Mouse (Mus musculus) neutrophil, adult 5-6 weeks (primary cell): ENCODE measurements at regions not wholly inside any gene's neighbourhood (a gene's known extent, or its start where the extent isn't known, plus 50 kb on each side); places are given as distances from the start of the nearest gene placed in this dataset.
"Not testable (repeated sequence)": the region's sequence is repeated elsewhere in the genome, so short reads cannot be mapped to it uniquely, and the experiment has no call there.

Source experiments
- ATAC-seq: fragments of 151-379, 151-347 bp; 2 replicates; pipeline ENCODE4 v1.8.0; 2017; ENCODE audit warnings: mild to moderate bottlenecking, moderate TSS enrichment; ENCODE audit not compliant: insufficient number of reproducible peaks, poor library complexity, low FRiP score, severe bottlenecking; ENCODE audit errors: extremely low read depth

DNA sequence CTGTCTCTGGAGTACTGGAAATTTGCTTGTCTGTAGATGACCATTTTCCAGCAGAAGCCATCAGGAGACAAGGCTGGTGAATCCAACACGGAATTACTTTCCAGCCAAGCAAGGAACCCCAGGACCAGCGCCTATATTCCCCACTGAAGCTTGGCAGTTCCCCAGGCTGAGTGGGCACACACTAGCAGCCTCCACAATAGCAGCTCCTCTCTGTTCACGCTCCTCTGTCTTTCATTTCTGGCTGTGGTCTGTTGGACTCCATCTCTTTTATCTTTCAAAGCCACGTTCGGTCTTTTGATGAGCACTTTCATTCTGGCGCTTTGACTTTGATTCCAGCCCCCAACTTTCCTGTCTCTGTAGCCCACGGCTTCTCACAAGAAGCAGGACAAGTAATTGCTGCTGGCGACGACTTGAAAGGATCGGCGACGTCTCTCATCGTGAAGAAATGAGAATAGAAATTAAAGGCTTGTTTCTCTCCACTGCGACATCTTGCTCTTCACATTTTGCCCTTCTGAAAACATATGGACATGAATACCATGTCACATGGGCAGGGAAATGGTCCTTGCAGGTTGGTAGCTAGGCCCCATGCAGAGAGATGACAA is 268.0 kb downstream of the Diras2 start:
- ATAC-seq: no peak

DNA sequence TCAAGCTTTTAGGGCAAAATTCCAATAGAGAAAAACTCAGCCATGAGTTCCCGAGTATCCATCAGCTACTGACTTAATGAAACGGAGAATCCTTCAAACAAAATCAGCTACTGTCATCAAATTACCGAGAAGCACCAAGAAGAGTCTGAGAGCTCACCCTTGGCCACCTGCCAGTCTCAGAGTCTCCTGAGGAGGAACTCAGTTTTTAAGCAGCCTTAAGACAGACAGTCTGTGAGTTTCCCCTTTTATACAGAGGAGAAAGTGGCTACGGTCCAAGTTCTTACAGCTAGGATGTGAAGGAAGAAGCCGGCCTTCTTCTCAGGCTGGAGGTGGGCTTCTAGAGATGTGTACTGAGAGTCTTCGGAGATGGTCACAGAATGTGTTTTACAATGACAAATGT is 262.8 kb downstream of the Diras2 start:
- peak; percentile 39; the same call in 1 of the 2 replicates for ATAC-seq

DNA sequence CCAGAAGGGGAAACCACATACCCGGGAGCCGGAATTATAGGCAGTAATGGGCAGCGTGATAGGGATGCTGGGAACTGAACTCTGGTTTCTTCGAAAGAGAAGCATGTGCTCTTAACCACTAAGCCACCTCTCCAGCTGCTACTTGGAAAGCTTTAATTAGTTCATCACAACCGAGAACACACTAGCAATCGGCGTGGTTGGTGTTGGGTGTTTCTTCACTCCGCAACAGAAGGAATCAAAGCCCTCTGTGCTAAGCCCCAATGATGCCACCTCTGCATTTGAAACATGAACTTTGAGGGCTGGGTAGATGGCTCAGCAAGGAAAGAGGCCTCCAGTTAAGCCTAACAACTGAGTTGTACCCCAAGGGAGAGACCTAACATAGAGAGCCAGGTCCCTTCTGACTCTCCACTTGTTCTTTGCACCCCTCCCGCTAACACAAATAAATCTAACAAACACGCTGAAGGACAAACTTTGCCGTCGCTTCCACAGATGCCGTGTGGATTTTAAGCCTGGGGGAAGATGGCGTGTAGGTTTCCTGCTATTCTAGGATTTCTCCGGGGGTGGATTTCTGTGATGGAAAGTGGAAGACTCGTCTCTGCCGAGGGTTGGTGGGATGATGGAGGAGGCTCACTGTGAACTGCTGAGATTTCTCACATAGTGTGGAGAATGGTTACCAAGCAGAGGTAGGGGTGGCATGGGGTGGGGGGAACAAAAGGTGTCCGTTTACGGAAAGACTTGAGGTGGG is 257.4 kb downstream of the Diras2 start:
- ATAC-seq: no peak

GRCm38 (mm10) chr13:52275196-52275595 is 255.9 kb downstream of the Diras2 start:
- ATAC-seq: no peak

DNA sequence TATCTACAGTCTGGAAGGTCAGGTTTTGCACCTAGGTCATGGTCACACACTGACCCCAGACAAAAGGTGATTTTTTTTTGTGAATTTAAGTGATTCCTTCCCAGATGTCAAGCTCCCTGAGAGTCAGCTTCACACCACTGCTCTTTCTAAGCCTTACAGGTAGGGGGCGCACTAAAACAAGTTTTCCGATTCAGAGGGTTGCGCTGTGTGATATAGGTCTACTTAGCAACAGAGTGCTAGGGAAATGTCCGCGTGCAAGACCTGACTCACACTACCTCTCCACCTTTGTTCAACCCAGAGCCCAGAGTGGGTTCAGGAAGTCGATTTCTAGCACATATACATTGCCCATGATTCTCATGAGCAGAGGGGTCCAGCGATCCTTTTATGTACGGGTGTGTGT is 255.4 kb downstream of the Diras2 start:
- peak; percentile 83 for ATAC-seq

GRCm38 (mm10) chr13:52277195-52277594 is 253.9 kb downstream of the Diras2 start:
- peak; percentile 51 for ATAC-seq

DNA sequence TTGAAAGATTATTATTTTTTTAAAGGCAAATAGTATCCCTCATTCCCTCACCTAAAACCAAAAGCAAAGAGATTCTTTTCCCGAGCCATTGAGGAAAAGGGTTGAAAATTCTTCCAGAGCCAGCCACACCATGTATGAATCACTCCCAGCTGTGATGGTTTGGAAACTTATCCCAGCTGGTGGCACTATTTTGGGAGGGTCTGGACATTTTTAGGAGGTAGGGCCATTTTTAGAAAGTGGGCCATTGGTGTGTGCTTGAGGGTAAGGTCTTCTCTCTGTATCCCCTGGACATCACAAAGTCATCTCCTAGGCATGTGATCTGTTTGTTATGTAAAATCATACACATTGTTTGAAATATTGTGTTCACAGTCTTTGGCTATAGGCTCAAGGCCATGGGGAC is 252.2 kb downstream of the Diras2 start:
- no peak for ATAC-seq

GRCm38 (mm10) chr13:52279281-52279969 is 251.7 kb downstream of the Diras2 start:
- peak; percentile 18; the same call in 1 of the 2 replicates for ATAC-seq

DNA sequence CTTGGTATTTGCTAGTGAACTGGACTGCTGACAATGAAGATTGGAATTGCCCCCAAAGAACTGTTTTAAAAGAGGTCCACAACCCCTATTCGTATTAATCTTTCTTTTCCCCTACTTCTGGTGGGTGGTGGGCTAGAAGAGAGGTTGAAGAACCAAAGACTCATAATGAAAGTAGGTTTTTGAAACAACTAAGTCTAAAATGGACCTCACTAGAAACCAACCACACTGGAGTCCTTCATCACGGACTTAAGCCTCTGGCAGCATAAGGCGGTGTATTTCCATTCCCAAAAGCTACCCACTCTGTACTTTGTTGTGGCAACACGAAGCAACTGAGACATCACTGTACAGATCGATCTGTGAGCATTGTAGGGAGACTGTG is 251.1 kb downstream of the Diras2 start:
- ATAC-seq: no peak

DNA sequence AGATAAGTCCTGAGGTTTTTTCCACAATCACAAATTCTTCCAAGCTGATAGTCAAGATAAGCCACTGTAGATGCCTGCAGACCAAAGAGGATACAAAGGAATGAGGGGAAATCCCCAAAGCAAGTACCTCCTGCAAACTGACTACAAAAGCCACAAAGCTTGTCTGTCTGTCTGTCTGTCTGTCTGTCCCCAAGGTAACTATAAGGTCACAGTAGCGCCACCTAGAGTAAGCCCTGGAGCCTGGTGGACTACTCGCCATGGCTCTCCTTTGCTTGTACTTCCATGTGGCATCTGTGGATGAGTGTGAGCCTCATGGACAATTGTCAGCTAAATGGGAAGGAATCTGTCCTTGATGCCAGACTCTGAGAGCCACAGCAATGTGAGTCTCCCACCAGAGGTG is 249.8 kb downstream of the Diras2 start:
- no peak for ATAC-seq

DNA sequence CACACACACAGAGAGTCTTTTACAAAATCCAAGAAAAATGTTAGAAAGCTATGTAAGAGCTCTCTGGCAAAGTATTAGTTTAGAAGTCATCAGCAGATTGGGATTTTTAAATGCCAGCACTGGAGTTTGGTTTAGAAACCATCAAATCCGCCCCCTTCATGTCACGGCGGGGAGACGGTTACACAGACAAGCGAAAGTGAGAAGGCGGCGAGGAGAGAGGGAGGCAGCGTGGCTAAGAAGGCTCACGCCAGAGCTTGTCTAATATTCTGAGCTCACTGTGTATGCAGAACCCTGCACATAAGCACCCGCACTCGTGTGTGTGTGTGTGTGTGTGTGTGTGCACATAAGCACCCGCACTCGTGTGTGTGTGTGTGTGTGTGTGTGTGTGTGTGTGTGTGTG is 248.6 kb downstream of the Diras2 start:
- ATAC-seq: no peak

DNA sequence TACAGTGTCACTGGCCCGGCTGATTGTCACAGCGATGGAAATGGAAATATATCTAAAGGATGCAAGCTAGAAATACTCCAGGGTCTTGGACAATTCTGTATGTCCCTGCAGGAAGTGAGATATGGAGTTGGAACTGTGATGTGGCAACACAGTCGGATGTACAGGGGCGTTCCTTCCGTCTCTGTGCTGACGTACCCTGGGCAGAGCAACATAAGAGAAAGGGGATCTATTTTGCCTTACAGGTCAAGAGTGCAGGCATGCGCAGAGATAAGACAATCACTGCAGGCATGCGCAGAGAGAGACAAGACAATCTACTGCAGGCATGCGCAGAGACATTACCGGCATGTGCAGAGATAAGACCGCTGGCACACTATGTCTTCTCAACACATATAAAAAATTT is 247.6 kb downstream of the Diras2 start:
- peak; percentile 44; the same call in 1 of the 2 replicates for ATAC-seq

DNA sequence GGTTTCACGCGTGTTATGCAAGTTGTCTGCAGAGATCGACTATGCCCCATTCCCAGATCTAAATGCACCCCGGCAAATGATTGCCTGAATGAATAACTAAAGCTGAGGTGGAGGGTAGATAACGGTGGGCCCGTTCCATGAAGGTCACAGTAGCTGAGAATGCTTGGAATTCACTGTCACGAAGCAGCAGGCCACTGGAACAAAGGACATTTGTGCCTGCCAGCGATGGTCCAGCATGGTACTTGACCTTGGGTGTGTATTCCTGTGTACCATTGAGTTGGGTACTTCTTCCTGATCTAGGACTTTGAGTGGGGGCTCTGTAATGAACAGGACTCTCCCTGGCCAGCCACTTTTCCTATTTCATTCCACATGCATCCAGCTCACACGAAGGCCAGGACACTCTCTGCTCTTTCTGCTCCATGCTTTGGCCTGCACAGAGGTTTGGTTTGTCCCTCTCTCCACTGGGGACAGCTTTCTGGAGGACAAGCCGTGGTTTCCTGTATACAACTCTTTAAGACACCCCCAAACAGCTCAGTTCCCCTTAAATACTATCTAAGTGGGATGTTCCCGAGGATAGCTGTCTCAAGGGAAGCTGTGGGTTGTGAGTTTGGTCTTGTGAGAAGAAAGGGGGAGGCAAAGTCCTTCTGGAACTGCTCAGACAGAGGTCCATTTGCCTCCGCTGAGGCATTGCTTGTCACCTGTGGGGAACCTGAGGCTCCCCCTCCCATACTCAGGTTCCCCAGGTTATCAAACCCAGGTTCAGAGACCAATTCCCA is 246.9 kb downstream of the Diras2 start:
- no peak for ATAC-seq

- no peak for ATAC-seq
These were observed 242.7 kb downstream of the Diras2 start for GRCm38 (mm10) chr13:52288400-52288799.

DNA sequence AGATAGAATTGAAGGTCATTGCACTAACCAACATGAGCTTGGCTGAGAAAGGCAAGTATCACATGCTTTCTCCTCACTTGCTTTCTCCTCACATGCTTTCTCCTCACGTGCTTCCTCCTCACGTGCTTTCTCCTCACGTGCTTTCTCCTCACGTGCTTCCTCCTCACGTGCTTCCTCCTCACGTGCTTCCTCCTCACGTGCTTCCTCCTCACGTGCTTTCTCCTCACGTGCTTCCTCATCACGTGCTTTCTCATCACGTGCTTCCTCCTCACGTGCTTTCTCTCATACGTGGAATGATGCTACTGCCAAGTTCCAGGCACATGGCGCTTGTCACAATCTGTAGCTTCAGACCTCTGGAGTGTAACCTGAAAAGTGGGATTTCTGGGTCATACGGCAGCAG is 235.2 kb downstream of the Diras2 start:
- ATAC-seq: no peak

- no peak for ATAC-seq
These were observed 234.4 kb downstream of the Diras2 start for GRCm38 (mm10) chr13:52296541-52297276.

- no peak for ATAC-seq
These were observed 233.8 kb downstream of the Diras2 start for GRCm38 (mm10) chr13:52297277-52297623.

- no peak for ATAC-seq
These were observed 232.7 kb downstream of the Diras2 start for GRCm38 (mm10) chr13:52298362-52298761.

DNA sequence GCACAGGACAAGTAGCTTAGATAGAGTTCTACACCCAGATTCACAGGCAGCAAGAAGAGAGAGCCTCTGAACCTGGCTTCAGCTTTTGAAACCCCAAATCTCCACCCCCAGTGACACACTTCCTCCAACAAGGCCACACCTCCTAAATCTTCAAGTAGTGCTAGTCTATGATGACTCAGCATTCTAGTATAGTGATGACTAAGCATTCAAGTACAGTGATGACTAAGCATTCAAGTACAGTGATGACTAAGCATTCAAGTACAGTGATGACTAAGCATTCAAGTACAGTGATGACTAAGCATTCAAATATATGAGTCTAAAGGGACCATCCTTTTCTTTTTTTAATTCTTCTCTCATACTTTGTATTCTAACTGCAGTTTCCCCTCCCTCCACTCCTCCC is 225.8 kb downstream of the Diras2 start:
- not testable (repeated sequence) for ATAC-seq
